Mouse (Mus musculus) R1 (cell line): ENCODE measurements around the gene Nr1i2.
"Not testable (repeated sequence)": the region's sequence is repeated elsewhere in the genome, so short reads cannot be mapped to it uniquely, and the experiment has no call there.

ENCODE experiments used
- DNase-seq: peaks from one replicate; pipeline ENCODE4 v3.0.0-alpha.2; 2018; ENCODE audit warnings: low read depth, low spot score

The Nr1i2 gene

DNA sequence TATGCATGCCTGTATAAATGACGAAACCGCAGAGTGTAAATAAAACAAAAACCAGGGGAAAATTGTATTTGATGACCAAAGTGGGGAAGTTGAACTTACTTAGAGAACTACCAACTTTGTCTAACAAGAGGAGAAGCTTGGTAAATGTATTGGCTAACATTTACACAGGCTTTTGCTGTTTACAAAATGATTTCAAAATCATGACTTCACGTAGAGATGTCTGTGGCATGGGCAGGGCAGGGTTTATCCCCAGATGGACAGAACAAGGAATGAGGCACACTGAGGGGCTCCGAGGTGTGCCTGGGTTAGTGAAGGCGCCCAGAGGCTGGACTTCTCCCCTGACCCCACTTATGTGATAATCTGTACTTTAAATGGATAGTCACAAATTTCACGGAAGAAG, 7.3 kb downstream of the Nr1i2 start:
- no peak for DNase-seq

DNA sequence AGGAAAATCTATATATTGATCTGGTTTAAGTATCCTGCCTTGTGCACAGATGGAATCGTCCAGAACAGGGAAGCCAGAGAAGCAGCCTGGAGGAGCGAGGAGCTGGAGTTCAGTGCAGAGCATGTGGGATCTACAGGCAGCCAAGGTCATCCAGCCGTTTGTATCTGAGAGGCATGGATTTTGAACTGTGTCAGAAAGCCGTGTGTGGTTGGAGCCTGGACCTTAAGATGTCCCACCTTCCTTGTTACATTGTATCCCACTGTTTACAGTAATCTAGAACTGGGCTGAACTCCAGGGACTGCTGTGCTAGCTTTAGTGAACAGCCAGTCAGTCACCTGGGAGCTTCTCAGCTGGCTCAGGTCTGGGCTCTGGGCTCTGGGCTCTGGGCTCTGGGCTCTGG, 8.1 kb downstream of the Nr1i2 start:
- DNase-seq: no peak

DNA sequence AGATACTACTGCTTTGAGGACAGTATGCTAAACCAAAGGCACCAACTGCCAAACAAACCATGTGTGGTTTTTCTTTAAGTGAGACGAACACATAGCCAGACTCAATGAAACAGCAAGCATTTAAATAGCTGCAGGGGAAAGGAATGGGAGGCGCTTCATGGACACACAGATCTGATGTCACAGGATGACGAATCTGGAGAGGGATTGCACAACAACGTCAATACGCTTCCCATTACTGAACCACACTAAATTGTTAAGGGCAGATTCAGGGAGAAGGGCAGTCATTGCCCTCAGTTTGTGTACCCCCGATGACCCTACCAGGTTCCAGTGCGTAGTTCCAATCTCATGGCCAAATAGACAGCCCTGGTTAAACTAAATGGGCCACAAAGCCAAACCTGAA, 8.8 kb downstream of the Nr1i2 start:
- DNase-seq: no peak

DNA sequence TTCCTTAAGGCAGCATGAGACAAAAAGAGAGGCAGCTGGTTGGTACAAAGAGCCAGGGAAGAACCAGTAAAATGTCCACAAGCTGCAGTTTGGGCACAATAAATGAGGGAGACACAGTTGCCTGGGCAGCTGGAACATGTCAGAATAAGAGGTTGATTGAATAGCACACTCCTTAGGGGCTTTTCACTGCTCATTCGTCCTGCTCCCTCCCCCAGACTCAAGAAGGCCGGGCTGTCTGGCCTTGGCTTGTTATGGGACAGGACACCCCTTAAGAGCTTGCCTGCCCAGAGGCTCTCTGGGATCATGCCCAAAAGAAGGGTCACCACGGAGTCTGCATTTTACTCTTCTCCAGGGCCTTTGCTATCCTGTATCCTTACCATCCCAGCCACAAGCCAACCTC, 11.3 kb downstream of the Nr1i2 start:
- DNase-seq: no peak

GRCm38 (mm10) chr16:38282559-38283160, 12.0 kb downstream of the Nr1i2 start:
- DNase-seq: no peak

- no peak for DNase-seq
Measured at GRCm38 (mm10) chr16:38280951-38281350, 13.7 kb downstream of the Nr1i2 start.

DNA sequence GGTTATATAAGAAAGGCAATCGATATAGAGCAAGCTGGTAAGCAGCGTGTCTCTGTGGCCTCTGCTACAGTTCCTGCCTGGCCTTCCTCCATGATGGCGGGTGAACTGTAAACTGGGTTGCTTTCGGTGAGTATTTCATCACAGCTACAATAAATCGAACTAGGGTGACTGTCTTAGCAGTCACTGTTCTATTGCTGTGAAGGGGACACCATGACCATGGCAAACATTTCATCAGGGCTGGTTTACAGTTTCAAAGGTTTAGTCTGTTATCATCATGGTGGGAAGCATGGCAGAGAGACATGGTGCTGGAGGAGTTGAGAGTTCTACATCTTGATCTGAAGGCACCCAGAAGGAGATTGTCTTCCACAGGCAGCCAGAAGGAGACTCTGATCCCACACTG, 14.8 kb downstream of the Nr1i2 start:
- DNase-seq: no peak

DNA sequence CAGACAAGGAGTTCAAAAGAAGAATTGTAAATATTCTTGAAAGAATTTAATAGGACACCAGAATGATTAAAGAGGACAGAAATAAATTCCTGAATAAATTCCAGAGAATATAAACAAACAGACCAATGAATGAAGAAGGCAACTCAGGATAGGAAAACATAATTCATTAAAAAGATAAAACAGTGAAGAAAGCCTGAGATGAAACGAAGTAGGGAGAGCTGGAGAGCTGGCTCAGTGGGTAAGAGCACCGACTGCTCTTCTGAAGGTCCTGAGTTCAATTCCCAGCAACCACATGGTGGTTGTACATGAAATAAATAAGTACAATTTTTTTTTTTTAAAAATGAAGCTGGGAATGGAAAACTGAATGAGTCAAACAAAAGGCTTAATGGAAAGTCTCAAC, 19.9 kb downstream of the Nr1i2 start:
- no peak for DNase-seq

DNA sequence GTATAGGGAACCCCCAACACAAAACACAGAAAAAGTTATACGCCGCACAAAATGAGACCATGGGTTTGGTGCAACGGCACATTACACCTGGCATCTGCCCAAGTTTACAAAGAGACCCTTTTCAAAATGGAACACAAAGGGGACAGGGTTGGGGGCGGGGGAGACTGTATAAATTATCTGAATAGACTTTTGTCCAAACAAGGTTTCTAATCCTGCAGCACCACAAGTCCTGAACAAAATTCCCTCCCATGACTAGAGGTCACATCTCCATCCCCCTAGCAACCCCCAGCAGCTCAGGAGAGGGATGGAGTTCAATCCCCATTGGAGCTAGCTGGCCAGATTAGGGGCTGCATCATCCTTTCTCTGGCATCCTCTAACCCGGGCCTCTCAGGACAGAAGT, 22.1 kb downstream of the Nr1i2 start:
- DNase-seq: no peak

- peak; percentile 16 for DNase-seq
Measured at GRCm38 (mm10) chr16:38271601-38272000, 23.0 kb downstream of the Nr1i2 start.

DNA sequence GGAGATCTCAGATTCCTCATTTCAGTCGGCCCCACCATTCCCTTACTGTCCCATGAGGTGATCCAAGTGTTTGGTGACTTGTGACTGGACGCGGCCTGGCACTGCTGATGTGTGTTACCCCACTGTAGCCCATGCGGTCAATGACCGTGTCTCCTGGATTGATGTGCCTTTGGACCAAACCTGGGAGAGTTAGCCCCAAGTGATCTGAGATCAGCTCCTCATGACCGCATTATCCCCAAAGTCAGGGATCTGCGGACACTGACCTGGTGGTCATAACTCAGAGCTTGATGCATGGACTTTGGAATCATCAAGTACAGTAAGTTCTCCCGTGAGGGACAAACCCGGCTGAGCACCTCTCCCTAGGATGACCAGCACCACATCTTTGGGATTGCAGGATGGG, 38.7 kb downstream of the Nr1i2 start:
- DNase-seq: no peak

GRCm38 (mm10) chr16:38255107-38255506, 39.5 kb downstream of the Nr1i2 start:
- peak; percentile 53 for DNase-seq

GRCm38 (mm10) chr16:38254001-38254400, 40.6 kb downstream of the Nr1i2 start:
- peak; percentile 85 for DNase-seq

DNA sequence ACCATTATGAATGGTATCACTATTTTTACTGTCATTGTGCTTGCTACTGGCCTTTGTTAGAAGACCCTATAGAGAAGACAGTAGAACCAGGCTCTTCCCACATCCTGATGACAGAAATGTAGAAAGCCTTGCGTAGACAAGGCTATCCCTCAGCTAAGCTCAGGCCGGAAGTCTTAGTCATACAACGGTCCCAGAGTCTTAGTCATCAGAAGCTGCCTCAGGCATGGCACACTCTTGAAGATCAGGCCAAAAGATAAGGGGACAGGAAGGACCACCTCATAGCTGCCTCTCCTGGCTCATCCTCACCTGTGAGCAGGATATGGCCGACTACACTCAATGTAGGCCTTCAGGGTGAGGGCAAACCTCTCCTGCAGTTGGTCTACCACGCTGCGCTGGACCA, 44.2 kb downstream of the Nr1i2 start:
- no peak for DNase-seq

GRCm38 (mm10) chr16:38248331-38248961, 46.2 kb downstream of the Nr1i2 start:
- peak; percentile 44 for DNase-seq

DNA sequence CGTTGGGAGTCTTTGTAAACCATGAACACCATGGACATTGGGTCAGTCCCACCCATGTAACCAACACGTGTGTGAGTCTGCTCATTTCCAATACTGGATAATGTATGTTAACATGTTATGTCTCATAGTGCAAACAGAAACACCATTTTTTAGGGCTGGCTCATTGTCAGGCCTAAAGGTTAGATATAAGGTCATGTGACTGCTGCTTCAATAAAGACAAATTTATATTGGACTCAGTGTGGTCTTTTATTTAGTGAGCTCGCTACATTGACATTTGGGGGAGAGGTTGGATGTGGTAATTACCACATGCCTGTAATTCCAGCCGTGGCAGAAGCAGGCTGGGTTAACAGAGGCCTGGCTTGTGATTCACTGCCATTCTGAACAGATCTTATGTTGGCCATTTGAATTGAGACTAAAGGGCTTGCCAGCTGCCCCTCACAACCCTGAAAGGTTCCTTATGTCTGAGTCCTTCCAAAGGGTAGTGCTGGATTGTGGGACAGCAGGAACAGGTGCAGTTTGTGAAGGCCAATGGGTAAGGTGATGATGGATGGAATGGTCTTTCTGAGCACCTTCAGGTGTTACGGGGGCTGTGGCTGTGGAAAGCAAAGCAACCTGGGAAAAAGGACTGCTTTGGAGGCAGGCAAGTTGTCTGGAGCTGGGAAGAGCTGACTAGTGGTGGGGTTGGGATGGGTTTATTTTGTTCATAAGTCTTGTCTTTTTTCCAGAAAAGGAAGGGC, 48.6 kb downstream of the Nr1i2 start:
- DNase-seq: no peak

DNA sequence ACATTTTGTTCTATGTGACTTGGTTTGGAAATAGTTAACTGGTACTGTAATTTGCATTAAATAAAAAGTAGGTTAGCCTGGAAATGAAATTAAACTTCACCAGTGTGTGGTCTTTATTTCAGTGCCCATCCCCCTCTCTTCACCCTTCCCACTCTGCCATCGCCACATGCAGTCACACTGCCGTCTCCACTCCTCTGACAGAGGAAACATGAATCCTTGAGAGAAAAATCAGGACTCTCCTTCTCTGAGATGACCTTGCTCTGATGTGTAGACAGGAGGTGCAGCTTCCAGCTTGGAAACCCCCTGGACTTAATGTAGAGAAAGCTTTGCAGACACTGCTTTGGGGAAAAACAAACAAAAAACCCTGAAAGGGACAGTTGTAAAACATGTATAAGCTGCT, 49.2 kb downstream of the Nr1i2 start:
- DNase-seq: no peak

DNA sequence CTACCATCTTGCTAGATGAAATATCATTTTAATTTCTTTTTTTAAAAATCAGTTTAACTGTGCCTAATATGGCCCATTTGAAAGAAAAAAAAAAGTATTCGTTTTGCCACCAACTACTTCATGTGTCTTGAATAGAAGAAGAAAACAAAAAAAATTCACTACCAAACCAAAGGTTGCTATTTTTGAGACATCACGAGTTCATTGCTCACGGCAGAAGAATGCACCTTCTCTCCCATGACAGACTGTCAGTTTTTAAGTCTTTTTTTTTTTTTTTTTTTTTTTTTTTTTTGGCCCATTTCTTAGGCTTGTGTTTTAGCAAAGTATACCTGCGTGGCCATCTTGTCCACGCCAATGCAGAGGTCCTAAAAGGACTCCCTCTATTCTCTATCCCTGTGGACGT, 50.5 kb downstream of the Nr1i2 start:
- DNase-seq: no peak

DNA sequence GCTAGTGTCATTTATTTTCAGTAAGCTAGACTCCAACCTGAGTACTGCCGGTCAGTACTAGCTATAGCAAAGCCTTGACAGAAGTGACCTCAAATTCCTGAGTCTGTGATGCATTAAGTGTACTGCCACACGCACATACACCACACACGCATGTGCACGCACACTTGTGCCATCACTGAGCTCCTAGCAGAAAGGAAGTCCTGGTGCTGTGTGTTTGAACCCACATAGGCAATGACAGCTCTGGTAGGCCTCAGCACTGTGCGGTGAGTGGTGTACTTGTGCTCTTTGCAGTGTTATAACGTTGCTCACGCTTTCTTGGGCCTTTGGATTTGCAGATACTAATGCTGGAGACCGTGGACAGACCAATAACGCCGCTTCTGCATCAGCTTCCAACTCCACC, 54.5 kb downstream of the Nr1i2 start:
- DNase-seq: no peak

DNA sequence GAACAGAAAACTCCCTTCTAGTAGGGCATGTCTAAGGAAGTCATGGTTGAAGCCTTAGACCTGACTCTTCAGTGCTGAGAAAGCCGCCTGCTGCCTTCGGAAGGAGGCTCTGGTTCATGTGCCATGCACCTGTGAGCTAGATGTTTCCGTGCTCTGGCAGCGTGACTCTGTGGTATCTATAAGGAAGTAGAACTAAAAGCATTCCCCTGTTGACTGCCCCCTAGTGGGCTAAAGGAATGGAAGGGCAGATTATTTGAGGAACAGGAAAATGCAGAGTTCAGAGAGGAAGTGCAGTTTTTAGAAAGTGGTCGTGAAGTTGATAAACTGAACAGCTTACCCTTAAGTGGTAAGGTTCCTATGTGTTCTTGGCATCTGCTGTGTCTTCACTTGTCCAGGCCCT, 54.9 kb downstream of the Nr1i2 start:
- peak; percentile 79 for DNase-seq

- no peak for DNase-seq
Measured at GRCm38 (mm10) chr16:38236936-38237585, 57.6 kb downstream of the Nr1i2 start.

DNA sequence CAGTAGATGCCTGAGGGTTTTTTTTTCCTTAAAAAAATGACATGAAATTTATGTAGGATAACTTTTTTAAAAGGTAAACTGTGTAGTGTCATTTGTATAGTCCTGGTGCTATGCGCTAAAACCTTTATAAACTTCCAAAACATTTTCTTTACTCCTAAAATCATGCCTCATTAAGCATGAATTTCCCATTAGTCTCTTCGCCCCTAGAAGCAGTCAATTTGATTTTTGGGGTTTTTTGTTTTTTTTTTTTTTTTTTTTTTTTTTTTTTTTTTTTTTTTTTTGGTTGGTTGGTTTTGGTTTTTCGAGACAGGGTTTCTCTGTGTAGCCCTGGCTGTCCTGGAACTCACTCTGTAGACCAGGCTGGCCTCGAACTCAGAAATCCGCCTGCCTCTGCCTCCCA, 72.1 kb downstream of the Nr1i2 start:
- not testable (repeated sequence) for DNase-seq

GRCm38 (mm10) chr16:38205272-38205671, 89.4 kb downstream of the Nr1i2 start:
- DNase-seq: peak; percentile 16
